Mouse (Mus musculus): Measurements from ENCODE around the gene Ndufv2. TPM values are rescaled to one million over a fixed set of nuclear protein-coding genes. Genes with fewer than 3 reads are reported as not detected.
A peak's percentile ranks its signal among the peaks of the same experiment; 100 is the strongest.
"Not testable (repeated sequence)": the region's sequence is repeated elsewhere in the genome, so short reads cannot be mapped to it uniquely, and the experiment has no call there.

Ndufv2 gene
- polyA plus RNA-seq, 1 experiment: 141 TPM

GRCm38 (mm10) chr17:66061241-66061938 lies 40.0 kb downstream of the Ndufv2 start:
- Histone ChIP-seq H3K4me3 (ENCODE audit: insufficient read depth, low read length) (no peak overlapping the region), H3K4me1 (ENCODE audit: control insufficient read depth, insufficient read depth, low read length) (peaks cover 7% of the 10 kb centered on the region), H3K27ac (ENCODE audit: insufficient read depth, low read depth, low read length) (no peak overlapping the region)
- TF ChIP-seq CTCF (IDR thresholded peaks at IDR 0.05; ENCODE audit: low read depth, low read length) (no peak), POLR2A (IDR thresholded peaks at IDR 0.05; ENCODE audit: borderline replicate concordance, low read depth, low read length) (no peak)

- TF ChIP-seq POLR2A (IDR thresholded peaks at IDR 0.05; ENCODE audit: borderline replicate concordance, low read depth, low read length): no peak
- H3K4me1 ChIP-seq (ENCODE audit: control insufficient read depth, insufficient read depth, low read length): peaks cover 16% of the 10 kb centered on the region
- H3K4me3 ChIP-seq (ENCODE audit: insufficient read depth, low read length): no peak overlapping the region
- no peak overlapping the region for H3K27ac ChIP-seq (ENCODE audit: insufficient read depth, low read depth, low read length)
Observed at GRCm38 (mm10) chr17:66058160-66058559, 43.2 kb downstream of the Ndufv2 start.

- TF ChIP-seq POLR2A (IDR thresholded peaks at IDR 0.05; ENCODE audit: borderline replicate concordance, low read depth, low read length) (no peak), CTCF (IDR thresholded peaks at IDR 0.05; ENCODE audit: low read depth, low read length) (no peak)
- H3K4me1 ChIP-seq (ENCODE audit: control insufficient read depth, insufficient read depth, low read length): peaks cover 22% of the 10 kb centered on the region
Observed at GRCm38 (mm10) chr17:66057145-66057544, 44.2 kb downstream of the Ndufv2 start.

GRCm38 (mm10) chr17:66053349-66053748 lies 48.0 kb downstream of the Ndufv2 start:
- H3K27ac ChIP-seq (ENCODE audit: insufficient read depth, low read depth, low read length): peak overlapping the region; percentile 97

More at GRCm38 (mm10) chr17:66057145-66057544, 44.2 kb downstream of the Ndufv2 start:
- H3K4me3 ChIP-seq (ENCODE audit: insufficient read depth, low read length): no peak overlapping the region
- no peak overlapping the region for H3K27ac ChIP-seq (ENCODE audit: insufficient read depth, low read depth, low read length)

GRCm38 (mm10) chr17:66048795-66049194 lies 52.6 kb downstream of the Ndufv2 start:
- Histone ChIP-seq H3K27ac (ENCODE audit: insufficient read depth, low read depth, low read length) (peak overlapping the region; percentile 18; the same call in 1 of the 2 replicates), H3K4me1 (ENCODE audit: control insufficient read depth, insufficient read depth, low read length) (peaks cover 38% of the 10 kb centered on the region), H3K4me3 (ENCODE audit: insufficient read depth, low read length) (no peak overlapping the region)
- TF ChIP-seq POLR2A (IDR thresholded peaks at IDR 0.05; ENCODE audit: borderline replicate concordance, low read depth, low read length) (no peak), CTCF (IDR thresholded peaks at IDR 0.05; ENCODE audit: low read depth, low read length) (no peak)

More at GRCm38 (mm10) chr17:66053349-66053748, 48.0 kb downstream of the Ndufv2 start:
- H3K4me1 ChIP-seq (ENCODE audit: control insufficient read depth, insufficient read depth, low read length): peaks cover 37% of the 10 kb centered on the region
- TF ChIP-seq POLR2A (IDR thresholded peaks at IDR 0.05; ENCODE audit: borderline replicate concordance, low read depth, low read length) (no peak), CTCF (IDR thresholded peaks at IDR 0.05; ENCODE audit: low read depth, low read length) (no peak)
- H3K4me3 ChIP-seq (ENCODE audit: insufficient read depth, low read length): peak overlapping the region; percentile 10; the same call in 1 of the 2 replicates

GRCm38 (mm10) chr17:66048199-66048598 lies 53.2 kb downstream of the Ndufv2 start:
- no peak overlapping the region for H3K4me3 ChIP-seq (ENCODE audit: insufficient read depth, low read length)
- TF ChIP-seq CTCF (IDR thresholded peaks at IDR 0.05; ENCODE audit: low read depth, low read length): no peak
- TF ChIP-seq POLR2A (IDR thresholded peaks at IDR 0.05; ENCODE audit: borderline replicate concordance, low read depth, low read length): no peak
- H3K4me1 ChIP-seq (ENCODE audit: control insufficient read depth, insufficient read depth, low read length): peaks cover 34% of the 10 kb centered on the region
- peak overlapping the region; percentile 19; the same call in 1 of the 2 replicates for H3K27ac ChIP-seq (ENCODE audit: insufficient read depth, low read depth, low read length)

- H3K4me3 ChIP-seq (ENCODE audit: insufficient read depth, low read length); H3K27ac ChIP-seq (ENCODE audit: insufficient read depth, low read depth, low read length): not testable (repeated sequence)
- peaks cover 26% of the 10 kb centered on the region for H3K4me1 ChIP-seq (ENCODE audit: control insufficient read depth, insufficient read depth, low read length)
Observed at GRCm38 (mm10) chr17:66043679-66044078, 57.7 kb downstream of the Ndufv2 start.

GRCm38 (mm10) chr17:66041020-66041419 lies 60.3 kb downstream of the Ndufv2 start:
- Histone ChIP-seq H3K4me3 (ENCODE audit: insufficient read depth, low read length) (no peak overlapping the region), H3K27ac (ENCODE audit: insufficient read depth, low read depth, low read length) (no peak overlapping the region), H3K4me1 (ENCODE audit: control insufficient read depth, insufficient read depth, low read length) (peaks cover 12% of the 10 kb centered on the region)
- TF ChIP-seq POLR2A (IDR thresholded peaks at IDR 0.05; ENCODE audit: borderline replicate concordance, low read depth, low read length): no peak
- no peak for TF ChIP-seq CTCF (IDR thresholded peaks at IDR 0.05; ENCODE audit: low read depth, low read length)

- Histone ChIP-seq H3K27ac (ENCODE audit: insufficient read depth, low read depth, low read length) (no peak overlapping the region), H3K4me3 (ENCODE audit: insufficient read depth, low read length) (no peak overlapping the region), H3K4me1 (ENCODE audit: control insufficient read depth, insufficient read depth, low read length) (no peaks in the 10 kb centered on the region)
- TF ChIP-seq POLR2A (IDR thresholded peaks at IDR 0.05; ENCODE audit: borderline replicate concordance, low read depth, low read length) (no peak), CTCF (IDR thresholded peaks at IDR 0.05; ENCODE audit: low read depth, low read length) (no peak)
Observed at GRCm38 (mm10) chr17:66033239-66033638, 68.1 kb downstream of the Ndufv2 start.

- no peaks in the 10 kb centered on the region for H3K4me1 ChIP-seq (ENCODE audit: control insufficient read depth, insufficient read depth, low read length)
- H3K4me3 ChIP-seq (ENCODE audit: insufficient read depth, low read length): no peak overlapping the region
- TF ChIP-seq POLR2A (IDR thresholded peaks at IDR 0.05; ENCODE audit: borderline replicate concordance, low read depth, low read length): no peak
- no peak for TF ChIP-seq CTCF (IDR thresholded peaks at IDR 0.05; ENCODE audit: low read depth, low read length)
- H3K27ac ChIP-seq (ENCODE audit: insufficient read depth, low read depth, low read length): no peak overlapping the region
Observed at GRCm38 (mm10) chr17:66031991-66032390, 69.4 kb downstream of the Ndufv2 start.

Other genes starting within 250 kb of the Ndufv2 start
- 61.3 and 69.7 TPM in 2 replicates for gene Ralbp1, start 215.8 kb downstream of the Ndufv2 start, polyA plus RNA-seq (2012; ENCODE audit: insufficient read depth, insufficient read length, missing spikeins)
- 15.8 and 16.1 TPM in 2 replicates for gene Twsg1, start 150.3 kb downstream of the Ndufv2 start, polyA plus RNA-seq (2012; ENCODE audit: insufficient read depth, insufficient read length, missing spikeins)
- gene Ankrd12, start 24.5 kb downstream of the Ndufv2 start, polyA plus RNA-seq (2012; ENCODE audit: insufficient read depth, insufficient read length, missing spikeins): 28.3 and 32.6 TPM in 2 replicates
- 53.9 and 54.6 TPM in 2 replicates for gene Washc1, start 10.0 kb upstream of the Ndufv2 start, polyA plus RNA-seq (2012; ENCODE audit: insufficient read depth, insufficient read length, missing spikeins)
- gene Ddx11, start 22.0 kb upstream of the Ndufv2 start, polyA plus RNA-seq (2012; ENCODE audit: insufficient read depth, insufficient read length, missing spikeins): 6.6 and 8.3 TPM in 2 replicates